In genomic region chr11:39723621-39724020, GRCm38 (mm10) we compare ENCODE assay signal across 16 mouse cellular contexts.
DNase-seq lines count a peak whose midpoint lies in the region; ATAC-seq and TF ChIP-seq lines count a peak whose summit lies in the region.
"Had no signal": no experiment of that assay in that cellular context is flagged by ENCODE, and none has a peak within 500 bp of the region (broad histone marks: within the 10 kb centered on the region; RNA-seq: fewer than 3 reads in every experiment).

No protein-coding gene starts in this region.

- H3K9me3 ChIP-seq in embryonic facial prominence, embryonic 14.5 days (ENCODE audit: control insufficient read depth, low read length) = 0 out of 2 replicates have a peak, but pooled peaks cover 3% of the 10 kb centered on the region
- H3K9me3 ChIP-seq in embryonic facial prominence, embryonic 10.5 days = no peaks in the 10 kb centered on the region
- H3K9me3 ChIP-seq: embryonic facial prominence, embryonic 13.5 days; forebrain, embryonic 15.5 days; heart, embryonic 12.5 days; hindbrain, embryonic 15.5 days had no signal

- DNase-seq in embryonic facial prominence, embryonic 14.5 days (ENCODE audit: low spot score) = peak; percentile 5
- no peak for DNase-seq in embryonic facial prominence, embryonic 10.5 days (ENCODE audit: low spot score)
- DNase-seq in left cerebral cortex, postnatal 4 days = peak; percentile 13
- no peak for DNase-seq in left cerebral cortex, postnatal 14 days (ENCODE audit: low spot score in 2 of 2)
- peak; percentile 68 for DNase-seq in retina, embryonic 14.5 days (ENCODE audit: low spot score)
- DNase-seq in kidney, adult 2 months = no peak
- DNase-seq: adrenal gland, postnatal 10 days; cerebellum, adult 11-12 months; cerebellum, adult 9-10 months; gastrocnemius, postnatal 25 days had no signal

- no peaks in the 10 kb centered on the region for H3K4me1 ChIP-seq in embryonic facial prominence, embryonic 14.5 days (ENCODE audit: control insufficient read depth, insufficient read depth, low read length)
- H3K4me1 ChIP-seq in embryonic facial prominence, embryonic 10.5 days = no peaks in the 10 kb centered on the region
- no peaks in the 10 kb centered on the region for H3K4me1 ChIP-seq in kidney, adult 2 months (ENCODE audit: control insufficient read depth, insufficient read depth, low read length)
- H3K4me1 ChIP-seq: embryonic facial prominence, embryonic 13.5 days; forebrain, embryonic 15.5 days; heart, embryonic 12.5 days; hindbrain, embryonic 15.5 days had no signal

- no peak for TF ChIP-seq CTCF in kidney, adult 2 months (conservative IDR thresholded peaks at IDR 0.05; ENCODE audit: insufficient read depth, insufficient read length, low read depth, low read length)

- H3K27ac ChIP-seq in embryonic facial prominence, embryonic 14.5 days (replicated peaks; ENCODE audit: low read depth, low read length) = no peak overlapping the region
- H3K27ac ChIP-seq in embryonic facial prominence, embryonic 10.5 days (replicated peaks) = no peak overlapping the region
- no peak overlapping the region for H3K27ac ChIP-seq in kidney, adult 2 months (ENCODE audit: insufficient read depth, low read depth, low read length)
- H3K27ac ChIP-seq: embryonic facial prominence, embryonic 13.5 days; forebrain, embryonic 15.5 days; hindbrain, embryonic 15.5 days had no signal

- no peaks in the 10 kb centered on the region for H3K36me3 ChIP-seq in embryonic facial prominence, embryonic 14.5 days (ENCODE audit: control insufficient read depth, insufficient read depth, low read length)
- no peaks in the 10 kb centered on the region for H3K36me3 ChIP-seq in embryonic facial prominence, embryonic 10.5 days (replicated peaks)
- H3K36me3 ChIP-seq in kidney, adult 2 months (ENCODE audit: control insufficient read depth, insufficient read depth, low read length) = no peaks in the 10 kb centered on the region
- H3K36me3 ChIP-seq: embryonic facial prominence, embryonic 13.5 days; forebrain, embryonic 15.5 days; heart, embryonic 12.5 days; hindbrain, embryonic 15.5 days had no signal

- no peak overlapping the region for H3K4me2 ChIP-seq in embryonic facial prominence, embryonic 14.5 days (ENCODE audit: low read depth, low read length)
- H3K4me2 ChIP-seq: embryonic facial prominence, embryonic 13.5 days; forebrain, embryonic 15.5 days; heart, embryonic 12.5 days; hindbrain, embryonic 15.5 days had no signal

- intact Hi-C loops in left cerebral cortex, postnatal 4 days (cut with DNase I) = no loop called here
- intact Hi-C loops in left cerebral cortex, postnatal 14 days (cut with DNase I) = no loop called here

- H3K4me3 ChIP-seq in embryonic facial prominence, embryonic 14.5 days (ENCODE audit: low read depth, low read length) = no peak overlapping the region
- H3K4me3 ChIP-seq in embryonic facial prominence, embryonic 10.5 days = no peak overlapping the region
- H3K4me3 ChIP-seq in kidney, adult 2 months (ENCODE audit: insufficient read depth, low read depth, low read length) = no peak overlapping the region
- H3K4me3 ChIP-seq: embryonic facial prominence, embryonic 13.5 days; forebrain, embryonic 15.5 days; heart, embryonic 12.5 days; hindbrain, embryonic 15.5 days had no signal

- TF ChIP-seq POLR2A in kidney, adult 2 months (IDR thresholded peaks at IDR 0.05; ENCODE audit: low read depth, low read length) = no peak

- H3K27me3 ChIP-seq in embryonic facial prominence, embryonic 14.5 days (replicated peaks; ENCODE audit: control insufficient read depth, insufficient read depth, low read length) = no peaks in the 10 kb centered on the region
- H3K27me3 ChIP-seq in embryonic facial prominence, embryonic 10.5 days (replicated peaks; ENCODE audit: low read depth, poor library complexity, severe bottlenecking) = no peaks in the 10 kb centered on the region
- H3K27me3 ChIP-seq in kidney, adult 2 months (replicated peaks; ENCODE audit: control insufficient read depth, insufficient read depth, low read length) = no peaks in the 10 kb centered on the region
- H3K27me3 ChIP-seq: embryonic facial prominence, embryonic 13.5 days; forebrain, embryonic 15.5 days; heart, embryonic 12.5 days; hindbrain, embryonic 15.5 days had no signal

- no peak for ATAC-seq in embryonic facial prominence, embryonic 14.5 days (ENCODE audit: low read depth)
- ATAC-seq: forebrain, embryonic 15.5 days; inflammation-experienced regulatory T-cells, adult 6 months; intestine, postnatal 0 days had no signal

- H3K9ac ChIP-seq in embryonic facial prominence, embryonic 14.5 days (ENCODE audit: low read depth, low read length) = no peak overlapping the region
- H3K9ac ChIP-seq: embryonic facial prominence, embryonic 13.5 days; forebrain, embryonic 15.5 days; heart, embryonic 12.5 days; hindbrain, embryonic 15.5 days had no signal

Comparison
In these comparisons a context has a peak if more than half of its experiments do, and no peak if none do; other contexts are left out.
1. DNase-seq: peak in embryonic facial prominence, embryonic 14.5 days (single experiment), left cerebral cortex, postnatal 4 days (single experiment) and retina, embryonic 14.5 days (single experiment); none in embryonic facial prominence, embryonic 10.5 days (single experiment), left cerebral cortex, postnatal 14 days (0 of 2) and kidney, adult 2 months (single experiment).